Mouse (Mus musculus) embryonic fibroblast, embryonic 13.5 days (primary cell): ENCODE data around the gene Smg6.

Experiments
- CTCF ChIP-seq: IDR thresholded peaks from 2 replicates; pipeline ENCODE4 v1.5.1; 2011; ENCODE audit warnings: mild to moderate bottlenecking, control low read depth, low read length, moderate library complexity, borderline replicate concordance; ENCODE audit not compliant: insufficient read depth
- POLR2A ChIP-seq: IDR thresholded peaks from 2 replicates; pipeline ENCODE4 v1.6.1; 2011; ENCODE audit warnings: low read depth, mild to moderate bottlenecking, control low read depth, low read length, moderate library complexity

DNA sequence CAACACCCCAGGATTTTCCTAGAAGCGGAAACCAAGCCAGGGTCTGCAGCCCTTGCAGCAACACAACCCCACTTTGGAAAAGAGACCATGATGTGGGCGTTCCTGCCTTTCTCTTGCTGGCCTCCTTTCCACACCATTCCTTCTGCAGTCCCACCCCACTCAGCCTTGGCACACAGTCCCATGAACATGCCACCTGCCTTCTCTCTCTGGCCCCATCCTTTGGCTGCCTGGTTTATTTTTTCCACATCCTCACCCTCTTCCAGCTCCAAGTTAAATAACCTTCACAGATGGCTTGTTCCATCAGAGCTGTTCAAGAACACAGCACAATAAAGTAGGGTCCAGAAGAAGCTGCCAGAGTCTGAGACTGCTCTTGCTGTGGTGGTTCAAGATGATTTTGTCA is 193.7 kb downstream of the Smg6 start:
- TF ChIP-seq CTCF (no peak), POLR2A (no peak)
